Mouse (Mus musculus): ENCODE results near the gene Parp4.

DNA sequence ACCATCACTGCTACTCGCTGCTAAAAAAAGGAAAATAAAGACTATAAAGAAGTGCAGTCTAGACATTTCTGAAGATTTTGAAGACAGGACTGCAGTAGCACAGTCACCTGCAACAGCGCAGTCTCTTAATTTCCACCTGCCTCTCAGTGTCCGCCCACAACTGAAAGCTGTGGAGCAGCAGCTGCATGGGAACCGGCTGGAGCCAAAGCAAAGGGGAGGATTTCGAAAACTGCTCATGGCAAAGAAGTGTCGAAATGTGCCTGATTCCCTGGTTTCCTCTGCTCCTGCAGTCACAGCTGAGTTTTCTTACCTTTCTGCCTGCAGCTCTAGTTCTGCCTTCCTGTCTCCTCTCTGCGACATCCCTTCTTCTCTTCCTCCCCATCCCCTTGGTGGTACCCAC is 71.8 kb downstream of the Parp4 start:
- no peak for TF ChIP-seq POLR2A (IDR thresholded peaks at IDR 0.05; ENCODE audit: low read depth, low read length)
- no peak for TF ChIP-seq CTCF (IDR thresholded peaks at IDR 0.05; ENCODE audit: borderline replicate concordance, insufficient read depth, low read length)
